Mouse (Mus musculus) lung, postnatal 0 days (tissue): ENCODE data around the gene Sh2d3c.

Experiments used
- CTCF ChIP-seq: IDR thresholded peaks from 2 replicates; pipeline ENCODE4 v1.5.1; 2016; ENCODE audit warnings: antibody characterized with exemption, mild to moderate bottlenecking
- EP300 ChIP-seq: IDR thresholded peaks from 2 replicates; pipeline ENCODE4 v1.6.1; 2016; ENCODE audit warnings: antibody characterized with exemption, mild to moderate bottlenecking, control low read depth

GRCm38 (mm10) chr2:32734480-32734879 lies 13.6 kb downstream of the Sh2d3c start:
- TF ChIP-seq CTCF: no peak
- no peak for TF ChIP-seq EP300
